Mouse (Mus musculus): ENCODE results near the gene Sap30. TPM values are rescaled to one million over a fixed set of nuclear protein-coding genes. Genes with fewer than 3 reads are reported as not detected.
A peak's percentile ranks its signal among the peaks of the same experiment; 100 is the strongest.
"Not testable (repeated sequence)": the region's sequence is repeated elsewhere in the genome, so short reads cannot be mapped to it uniquely, and the experiment has no call there.

The Sap30 gene
- total RNA-seq, 2 experiments from 2014 or later, result 9.8 to 13.9 TPM

- no peak for TF ChIP-seq CTCF (IDR thresholded peaks at IDR 0.05)
- peak overlapping the region; percentile 93 for H3K4me3 ChIP-seq
- intact Hi-C loops (cut with DNase I), result no loop called here
- H3K27ac ChIP-seq, result peak overlapping the region; percentile 84
- DNase-seq (ENCODE audit: extremely low spot score in 1 of 2, low spot score in 2 of 2), result no peak
These were observed 24.7 kb upstream of the Sap30 start for GRCm38 (mm10) chr8:57512141-57513056.

- DNase-seq (ENCODE audit: extremely low spot score in 1 of 2, low spot score in 2 of 2), result peak; percentile 98 to 99
- peak within 1 kb of the TSS; percentile 84 for H3K27ac ChIP-seq
- H3K4me3 ChIP-seq, result peak within 1 kb of the TSS; percentile 93
- no peak; the same call in 1 of the 2 replicates for TF ChIP-seq CTCF (IDR thresholded peaks at IDR 0.05)
- intact Hi-C loops (cut with DNase I), result loop anchor here (1.0 kb wide), 2 partner anchors 10 to 24 kb away; partner anchors contain the start of gene Sap30
These were observed 23.9 kb upstream of the Sap30 start, which contains the start of gene Hmgb2 for GRCm38 (mm10) chr8:57511316-57512118. TSS of gene Hmgb2 (plus strand) at chr8:57511907.

- H3K4me3 ChIP-seq, result peak overlapping the region; percentile 93
- intact Hi-C loops (cut with DNase I), result loop anchor here (1.0 kb wide), 2 partner anchors 10 to 24 kb away; partner anchors contain the start of gene Sap30
- H3K27ac ChIP-seq, result no peak overlapping the region
- DNase-seq (ENCODE audit: extremely low spot score in 1 of 2, low spot score in 2 of 2), result no peak
- no peak for TF ChIP-seq CTCF (IDR thresholded peaks at IDR 0.05)
These were observed 23.2 kb upstream of the Sap30 start for GRCm38 (mm10) chr8:57510791-57511315.

- no peak for TF ChIP-seq CTCF (IDR thresholded peaks at IDR 0.05)
- intact Hi-C loops (cut with DNase I), result no loop called here
These were observed 21.0 kb upstream of the Sap30 start for GRCm38 (mm10) chr8:57508657-57509056.

GRCm38 (mm10) chr8:57507556-57508063 lies 19.9 kb upstream of the Sap30 start:
- no peak overlapping the region for H3K4me3 ChIP-seq
- H3K27ac ChIP-seq, result no peak overlapping the region
- intact Hi-C loops (cut with DNase I), result no loop called here
- no peak for TF ChIP-seq CTCF (IDR thresholded peaks at IDR 0.05)
- no peak for DNase-seq (ENCODE audit: extremely low spot score in 1 of 2, low spot score in 2 of 2)

More at GRCm38 (mm10) chr8:57508657-57509056, 21.0 kb upstream of the Sap30 start:
- H3K27ac ChIP-seq, result no peak overlapping the region
- no peak for DNase-seq (ENCODE audit: extremely low spot score in 1 of 2, low spot score in 2 of 2)
- no peak overlapping the region for H3K4me3 ChIP-seq

GRCm38 (mm10) chr8:57505500-57505899 lies 17.8 kb upstream of the Sap30 start:
- H3K27ac ChIP-seq; DNase-seq (ENCODE audit: extremely low spot score in 1 of 2, low spot score in 2 of 2); intact Hi-C loops (cut with DNase I); H3K4me3 ChIP-seq: not testable (repeated sequence)

- no peak overlapping the region for H3K4me3 ChIP-seq
- intact Hi-C loops (cut with DNase I), result loop anchor here (1.0 kb wide), 1 partner anchor 74 kb away; no protein-coding TSS in a partner anchor
- TF ChIP-seq CTCF (IDR thresholded peaks at IDR 0.05), result peak; percentile 77
- DNase-seq (ENCODE audit: extremely low spot score in 1 of 2, low spot score in 2 of 2), result peak; percentile 46 to 65
- no peak overlapping the region for H3K27ac ChIP-seq
These were observed 16.0 kb upstream of the Sap30 start for GRCm38 (mm10) chr8:57503641-57504040.

GRCm38 (mm10) chr8:57498847-57499511 lies 11.3 kb upstream of the Sap30 start:
- Histone ChIP-seq H3K27ac (no peak overlapping the region), H3K4me3 (peak overlapping the region; percentile 39)
- intact Hi-C loops (cut with DNase I), result no loop called here
- peak in 1 of 2 experiments; percentile 28 for DNase-seq (ENCODE audit: extremely low spot score in 1 of 2, low spot score in 2 of 2)
- TF ChIP-seq CTCF (IDR thresholded peaks at IDR 0.05), result no peak

GRCm38 (mm10) chr8:57498494-57498846 lies 10.8 kb upstream of the Sap30 start:
- no peak for DNase-seq (ENCODE audit: extremely low spot score in 1 of 2, low spot score in 2 of 2)
- Histone ChIP-seq H3K27ac (no peak overlapping the region), H3K4me3 (peak overlapping the region; percentile 39)
- intact Hi-C loops (cut with DNase I), result no loop called here
- TF ChIP-seq CTCF (IDR thresholded peaks at IDR 0.05), result no peak

- intact Hi-C loops (cut with DNase I), result no loop called here
- H3K4me3 ChIP-seq, result no peak overlapping the region
- no peak for TF ChIP-seq CTCF (IDR thresholded peaks at IDR 0.05)
- no peak overlapping the region for H3K27ac ChIP-seq
- DNase-seq (ENCODE audit: extremely low spot score in 1 of 2, low spot score in 2 of 2), result no peak
These were observed 4.2 kb upstream of the Sap30 start for GRCm38 (mm10) chr8:57491873-57492272.

- no peak for DNase-seq (ENCODE audit: extremely low spot score in 1 of 2, low spot score in 2 of 2)
- TF ChIP-seq CTCF (IDR thresholded peaks at IDR 0.05), result no peak
- intact Hi-C loops (cut with DNase I), result no loop called here
- Histone ChIP-seq H3K4me3 (no peak overlapping the region), H3K27ac (no peak overlapping the region)
These were observed 2.2 kb upstream of the Sap30 start for GRCm38 (mm10) chr8:57489896-57490295.

Data from left cerebral cortex, adult 2 months (tissue).